Mouse (Mus musculus) lung, postnatal 10 days (tissue): ENCODE results near the gene Gm20521.
A peak's percentile ranks its signal among the peaks of the same experiment; 100 is the strongest.
"Not testable (repeated sequence)": the region's sequence is repeated elsewhere in the genome, so short reads cannot be mapped to it uniquely, and the experiment has no call there.

ENCODE experiments used
- DNase-seq: peaks from one replicate; pipeline ENCODE4 v3.0.0; 2021

The Gm20521 gene

DNA sequence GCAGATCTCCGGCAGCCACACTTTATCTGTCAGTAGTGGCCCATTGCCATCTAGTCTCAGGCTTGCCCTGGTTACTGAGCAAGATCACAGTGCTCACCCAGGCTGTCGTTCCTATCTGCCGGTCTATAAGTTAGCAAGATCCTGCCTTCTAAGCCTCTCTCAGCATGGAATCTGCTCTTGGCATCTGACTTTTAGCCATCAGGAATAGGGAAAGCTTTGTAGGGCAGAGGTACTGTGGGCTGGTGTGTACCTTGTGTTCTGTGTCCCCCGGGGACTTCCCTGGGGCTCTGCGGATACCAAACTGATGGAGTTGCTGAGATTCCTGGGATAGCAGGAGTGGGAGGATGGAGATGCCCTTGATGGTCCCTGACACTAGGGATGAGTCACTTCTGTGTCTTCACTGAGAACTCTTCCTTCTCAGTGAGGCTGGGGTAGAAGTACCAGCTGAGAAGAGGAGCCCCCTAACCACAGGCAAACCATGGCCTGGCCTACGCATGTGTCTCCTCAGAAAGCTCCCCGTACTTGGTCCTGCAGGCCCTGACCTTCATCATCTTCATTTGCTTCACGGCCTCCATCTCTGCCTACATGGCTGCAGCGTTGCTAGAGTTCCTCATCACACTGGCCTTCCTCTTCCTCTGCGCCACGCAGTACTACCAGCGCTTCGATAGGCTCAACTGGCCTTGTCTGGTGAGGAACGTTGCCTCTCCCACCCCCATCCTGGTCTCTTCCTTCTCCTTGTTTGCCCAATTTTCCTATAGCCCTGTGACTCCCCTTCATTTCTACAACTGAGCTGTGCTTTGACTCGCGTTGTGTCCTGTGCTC, 54.3 kb downstream of the Gm20521 start:
- no peak for DNase-seq

GRCm38 (mm10) chr14:54938431-54939219, 55.4 kb downstream of the Gm20521 start:
- DNase-seq, result no peak

DNA sequence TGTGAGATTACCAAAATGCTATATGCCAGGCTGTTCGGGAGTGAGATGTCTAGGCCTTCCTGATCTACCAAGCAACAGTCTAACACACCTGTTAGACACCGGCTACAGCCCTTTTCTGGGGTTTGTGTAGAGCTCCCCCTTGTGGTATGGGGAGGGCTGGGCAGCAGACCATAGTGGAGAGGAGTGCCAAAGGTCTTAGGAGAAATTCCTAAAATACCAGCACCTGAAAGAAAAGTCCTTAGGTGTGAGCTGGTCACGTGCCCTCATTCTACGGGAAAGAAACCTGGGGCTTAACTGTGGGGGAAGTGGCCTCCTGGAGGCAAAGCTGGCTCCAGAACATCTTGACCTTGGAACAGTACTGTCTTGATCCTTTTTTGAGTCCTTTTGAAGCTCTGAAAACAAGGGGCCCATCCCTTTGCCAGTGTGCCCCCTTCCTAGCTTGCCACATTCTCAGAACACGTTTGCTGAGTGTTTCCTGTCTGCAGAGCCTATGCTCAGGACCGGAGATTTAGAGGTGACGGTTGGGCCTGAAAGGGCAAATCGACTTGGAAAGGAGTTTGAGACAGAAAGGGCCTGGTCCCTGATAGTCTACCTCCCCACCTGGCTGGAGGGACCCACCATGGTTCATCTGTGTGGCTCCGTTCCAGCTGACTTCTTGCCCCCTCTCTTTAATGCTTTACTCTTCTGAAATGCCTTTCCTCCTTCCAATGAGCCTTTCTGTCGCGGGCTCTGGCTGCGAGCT, 56.4 kb downstream of the Gm20521 start:
- peak; percentile 84 for DNase-seq

GRCm38 (mm10) chr14:54940176-54940530, 56.9 kb downstream of the Gm20521 start:
- no peak for DNase-seq

DNA sequence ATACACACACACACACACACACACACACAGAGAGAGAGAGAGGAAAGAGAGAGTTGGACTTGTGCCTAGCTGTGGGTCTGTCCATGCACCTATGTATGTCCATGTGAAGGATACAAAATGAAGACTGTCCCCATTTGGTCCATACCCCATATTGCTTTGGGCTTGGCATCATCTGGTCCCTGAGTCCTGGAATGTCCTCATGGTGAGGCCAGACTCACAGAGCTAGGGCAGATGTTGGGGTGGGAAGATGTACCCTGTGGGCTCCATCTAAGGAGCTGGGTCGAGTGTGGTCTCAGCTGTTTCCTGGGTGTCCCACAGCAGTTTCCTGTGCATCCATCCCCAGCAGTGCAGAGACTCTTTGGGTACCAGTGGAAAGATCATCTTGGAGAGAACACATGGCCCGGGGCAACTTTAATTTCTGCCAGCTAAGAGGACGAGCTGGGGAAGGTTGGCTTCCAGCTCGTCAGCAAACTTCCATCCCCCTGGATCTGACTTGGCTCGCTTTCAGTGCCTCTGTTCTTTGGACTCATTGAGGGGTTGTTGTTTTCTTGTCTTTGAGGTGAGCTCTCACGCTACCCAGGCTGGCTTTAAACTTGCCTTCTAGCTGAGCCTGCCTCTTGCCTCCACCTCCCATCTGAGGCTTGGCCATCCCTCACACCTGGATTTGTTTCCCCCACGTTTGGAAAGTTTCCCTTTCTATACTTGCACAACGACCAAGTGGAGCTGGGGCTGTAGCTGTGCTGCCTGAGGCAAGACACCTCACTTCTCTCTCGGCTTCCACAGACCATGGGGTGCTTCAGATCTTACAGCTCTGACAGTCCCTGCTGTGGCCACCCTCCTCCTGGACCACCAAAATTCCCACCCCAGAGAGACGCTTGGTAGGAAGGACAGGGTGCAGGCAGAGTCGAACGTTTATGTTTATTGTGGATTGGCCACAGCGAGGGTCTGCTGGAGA, 58.1 kb downstream of the Gm20521 start:
- no peak for DNase-seq

DNA sequence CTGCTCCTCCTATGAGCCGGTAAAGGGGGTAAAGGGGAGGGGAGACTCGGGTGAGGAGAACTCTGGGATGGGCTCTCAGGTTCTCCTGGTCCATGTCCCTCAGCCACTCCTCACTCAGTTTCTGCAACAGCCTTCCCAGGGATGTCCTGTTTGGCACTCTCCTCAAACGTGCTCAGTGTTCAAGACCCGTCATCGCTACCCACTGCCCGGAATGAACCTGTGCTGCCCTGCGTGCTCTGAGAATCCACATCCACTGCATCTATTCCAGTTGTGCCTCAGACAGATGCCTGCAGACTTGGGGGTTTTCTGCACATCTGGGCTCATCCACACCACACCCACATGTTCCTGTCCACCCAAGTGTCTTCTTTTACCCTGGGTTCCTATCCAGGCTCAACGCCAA, 59.2 kb downstream of the Gm20521 start:
- no peak for DNase-seq

DNA sequence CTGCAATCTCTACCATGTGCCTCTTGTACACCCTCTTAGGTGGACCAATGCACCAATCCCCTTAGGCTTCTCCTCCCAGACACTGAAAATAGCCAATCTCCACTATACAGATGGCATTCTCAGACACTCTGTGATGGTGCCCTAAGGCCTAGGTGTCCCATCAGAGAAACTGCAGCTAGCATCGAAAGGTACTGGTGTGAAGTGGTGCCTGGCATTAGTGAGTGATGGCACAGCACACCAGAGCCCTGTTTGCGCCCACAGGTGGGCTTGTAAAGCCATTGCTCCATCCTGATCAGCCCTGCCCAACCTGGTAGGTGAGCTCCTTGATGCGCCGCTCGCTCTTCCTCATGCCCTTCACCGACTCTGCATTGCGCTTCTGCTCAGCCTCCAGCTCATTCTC, 60.7 kb downstream of the Gm20521 start:
- DNase-seq, result no peak

DNA sequence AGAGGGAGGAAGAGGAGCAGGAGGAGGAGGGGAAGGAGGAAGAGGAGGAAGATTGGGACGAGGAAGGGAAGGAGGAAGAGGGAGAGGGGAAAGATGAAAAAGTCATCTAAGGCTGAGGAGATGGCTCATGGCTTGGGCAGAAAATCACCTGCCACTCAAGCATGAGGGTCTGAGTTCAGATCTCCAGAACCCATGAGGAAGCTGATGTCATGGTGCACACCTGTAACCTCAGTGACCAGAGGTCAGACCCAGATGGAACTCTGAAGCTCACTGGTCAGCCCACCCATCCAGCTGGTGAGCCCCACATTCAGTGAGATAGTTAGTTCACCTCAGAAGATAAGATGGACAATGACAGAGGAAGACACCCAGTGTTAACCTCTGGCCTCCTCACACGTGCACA, 61.7 kb downstream of the Gm20521 start:
- DNase-seq, result no peak

DNA sequence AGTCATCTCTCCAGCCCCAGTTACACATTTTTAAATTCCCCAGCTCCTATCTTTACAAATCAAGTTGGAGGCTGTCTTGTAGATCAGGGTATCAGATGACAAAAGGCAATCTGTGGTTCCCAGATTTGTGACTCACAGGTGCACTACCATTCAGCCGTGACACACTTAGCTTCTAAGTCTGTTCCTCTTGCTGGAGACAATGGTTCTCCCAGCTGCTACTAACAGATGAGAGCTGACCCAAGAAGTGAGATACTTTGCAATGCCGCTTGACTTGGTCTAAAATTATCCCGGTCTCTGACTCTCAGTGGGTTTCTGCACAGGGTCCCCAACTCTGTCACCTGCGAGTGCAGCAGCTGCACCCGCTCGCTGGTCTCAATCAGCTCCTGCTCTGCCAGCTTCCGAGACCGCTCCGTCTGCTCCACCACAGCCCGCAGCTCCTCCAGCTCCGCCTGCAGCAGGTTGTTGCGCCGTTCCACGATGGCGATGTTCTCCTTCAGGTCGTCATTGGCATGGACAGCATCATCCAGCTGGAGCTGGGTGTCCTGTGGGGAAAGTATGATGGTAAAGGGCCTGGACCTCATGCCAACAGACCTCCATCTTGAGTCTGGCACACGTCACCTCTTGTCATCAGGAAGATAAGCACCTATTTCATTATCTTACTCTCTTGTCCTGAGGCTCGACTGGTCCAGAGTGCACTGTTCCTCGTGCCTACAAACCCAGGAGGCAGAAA, 62.9 kb downstream of the Gm20521 start:
- DNase-seq, result no peak

DNA sequence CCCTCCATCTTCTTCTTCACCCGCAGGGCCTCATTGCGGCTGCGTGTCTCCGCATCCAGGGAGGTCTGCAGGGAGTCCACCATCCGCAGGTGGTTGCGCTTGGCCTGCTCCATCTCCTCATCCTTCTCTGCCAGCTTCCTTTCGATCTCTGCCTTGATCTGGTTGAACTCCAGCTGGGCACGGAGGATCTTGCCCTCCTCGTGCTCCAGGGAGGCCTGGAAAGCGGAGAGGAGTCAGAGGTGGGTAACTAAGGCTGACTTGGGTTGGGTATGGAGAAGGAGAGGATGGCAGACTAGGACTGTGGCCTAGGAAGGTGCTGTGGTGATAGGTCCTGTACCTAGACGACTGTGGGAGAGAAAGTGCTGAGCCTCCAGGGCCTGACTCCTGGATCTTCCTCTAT, 63.8 kb downstream of the Gm20521 start:
- DNase-seq, result not testable (repeated sequence)
